Mouse (Mus musculus) kidney, adult 2 months (tissue): ENCODE results near the gene Lbr. TPM values are rescaled to one million over a fixed set of nuclear protein-coding genes. Genes with fewer than 3 reads are reported as not detected.

ENCODE experiments used
- DNase-seq: peaks from one replicate; pipeline ENCODE4 v3.0.0; 2021
- H3K27ac ChIP-seq: fragments of 200-500 bp; 2 replicates; pipeline ENCODE4 v1.5.1; 2012; ENCODE audit warnings: low read depth, low read length, control low read depth, inconsistent platforms; ENCODE audit not compliant: insufficient read depth
- H3K27me3 ChIP-seq: fragments of 200-500 bp; replicated peaks from 2 replicates; pipeline ENCODE4 v1.6.1; 2012; ENCODE audit warnings: mild to moderate bottlenecking, moderate library complexity, low read length, inconsistent platforms; ENCODE audit not compliant: control insufficient read depth, insufficient read depth
- H3K36me3 ChIP-seq: fragments of 200-500 bp; 2 replicates; pipeline ENCODE4 v1.6.1; 2012; ENCODE audit warnings: mild to moderate bottlenecking, moderate library complexity, low read length, inconsistent platforms; ENCODE audit not compliant: control insufficient read depth, insufficient read depth
- H3K4me1 ChIP-seq: fragments of 200-500 bp; 2 replicates; pipeline ENCODE4 v1.6.1; 2011; ENCODE audit warnings: low read length; ENCODE audit not compliant: control insufficient read depth, insufficient read depth
- H3K4me3 ChIP-seq: fragments of 200-500 bp; 2 replicates; pipeline ENCODE4 v1.5.1; 2011; ENCODE audit warnings: mild to moderate bottlenecking, low read depth, low read length, control low read depth; ENCODE audit not compliant: insufficient read depth
- CTCF ChIP-seq: fragments of 200-500 bp; conservative IDR thresholded peaks from 2 replicates; pipeline ENCODE4 v1.5.1; 2011; ENCODE audit warnings: low read depth, mild to moderate bottlenecking, control low read depth, low read length, moderate library complexity, mixed read lengths; ENCODE audit not compliant: insufficient read depth, insufficient read length
- POLR2A ChIP-seq: fragments of 200-500 bp; IDR thresholded peaks from one replicate; pipeline ENCODE4 v1.6.1; 2011; ENCODE audit warnings: low read depth, low read length, control low read depth
- WGBS: fragments of 180-500 bp; shearing (Covaris S2); methylation state at CpG from one replicate; pipeline ENCODE4 v1.1.7; 2018; 5-methylcytosine and 5-hydroxymethylcytosine counted together
- polyA plus RNA-seq: library from polyadenylated mRNA; depleted of rRNA; stranded (reverse); fragments of >200 nt; gene quantifications from 2 replicates; pipeline ENCODE4 v1.2.3, GENCODE M21; 2012; rRNA removed

Gene Lbr
- 11.5 and 14.5 TPM in 2 replicates for polyA plus RNA-seq

DNA sequence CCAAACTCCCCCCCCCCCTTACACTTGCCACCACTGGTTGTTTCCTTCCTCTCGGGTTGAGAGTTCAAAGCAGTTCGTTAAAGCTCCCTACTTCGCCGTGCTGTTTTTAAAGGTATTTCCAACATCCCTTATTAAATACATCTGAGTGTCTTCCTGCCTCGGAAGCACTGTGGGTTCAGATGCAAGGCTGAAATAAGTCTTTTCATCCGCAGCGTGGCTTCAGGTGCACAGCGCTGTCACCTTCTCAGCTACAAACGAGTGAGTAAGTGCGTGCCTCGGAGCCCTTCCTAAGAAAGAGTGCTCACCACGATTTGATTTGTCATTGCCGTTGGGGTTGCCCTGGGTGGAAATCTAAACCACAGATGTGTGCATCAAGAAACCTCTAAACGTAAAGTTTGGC, at the start of gene Lbr:
Gene Lbr (minus strand): TSS at position 266 of the 400 bp plus-strand sequence.
- H3K27ac ChIP-seq, result peak within 1 kb of the TSS; percentile 87
- TF ChIP-seq POLR2A (no peak), CTCF (no peak)
- peaks cover 21% of the 10 kb centered on the region; the same call in 1 of the 2 replicates for H3K4me1 ChIP-seq
- DNase-seq, result no peak
- H3K4me3 ChIP-seq, result peak within 1 kb of the TSS; percentile 86
- WGBS, result 2% methylated on average over 14 of the region's 14 CpGs
- no peaks in the 10 kb centered on the region for H3K36me3 ChIP-seq
- H3K27me3 ChIP-seq, result no peaks in the 10 kb centered on the region

DNA sequence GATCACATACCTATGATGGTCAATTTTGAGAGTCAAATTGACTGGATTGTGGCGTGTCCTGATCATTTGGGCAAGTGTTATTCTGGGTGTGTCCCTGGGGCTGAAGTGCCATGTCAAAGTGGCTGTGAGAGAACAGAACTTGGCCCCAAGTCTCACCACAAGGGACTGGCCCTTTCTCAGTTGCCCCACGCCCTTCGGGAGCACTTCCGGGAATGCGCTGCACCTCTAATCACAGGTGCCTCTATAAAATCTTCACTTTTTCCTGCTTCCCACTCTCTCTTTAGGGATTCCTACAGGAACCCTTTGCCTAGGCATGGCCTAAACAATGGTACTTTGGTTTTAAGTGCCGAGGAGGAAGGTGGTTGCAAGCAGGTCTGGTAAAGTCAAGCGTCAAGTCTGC, 46.8 kb upstream of the Lbr start:
- 90% methylated on average over 7 of the region's 7 CpGs for WGBS
- no peak for TF ChIP-seq CTCF
- no peak for TF ChIP-seq POLR2A
- Histone ChIP-seq H3K4me1 (no peaks in the 10 kb centered on the region), H3K27me3 (no peaks in the 10 kb centered on the region), H3K36me3 (no peaks in the 10 kb centered on the region), H3K4me3 (no peak overlapping the region), H3K27ac (no peak overlapping the region)
- no peak for DNase-seq

DNA sequence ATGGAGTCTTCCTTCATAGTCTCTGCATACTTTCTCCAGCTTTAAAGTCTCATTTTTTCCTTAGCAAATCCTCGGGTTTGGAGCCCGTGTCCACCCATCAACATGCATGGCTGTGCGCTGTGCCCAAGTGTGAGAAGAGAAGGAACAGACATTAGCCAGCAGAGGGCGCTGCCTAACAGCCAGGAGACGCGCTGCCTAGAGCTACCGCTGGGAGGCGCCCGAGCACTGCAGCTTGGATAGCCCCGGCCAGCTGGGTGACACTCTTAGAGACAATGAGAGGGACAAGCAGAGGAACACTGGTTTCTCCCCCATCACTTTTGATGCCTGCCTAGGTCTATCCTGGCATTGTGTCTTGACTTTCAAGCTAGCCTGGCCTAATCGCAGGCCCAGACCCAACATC, 46.0 kb upstream of the Lbr start:
- peak; percentile 86 for DNase-seq
- no peaks in the 10 kb centered on the region for H3K4me1 ChIP-seq
- H3K36me3 ChIP-seq, result no peaks in the 10 kb centered on the region
- H3K4me3 ChIP-seq, result no peak overlapping the region
- WGBS, result 4% methylated on average over 11 of the region's 11 CpGs
- H3K27me3 ChIP-seq, result no peaks in the 10 kb centered on the region
- TF ChIP-seq POLR2A (no peak), CTCF (peak; percentile 100)
- no peak overlapping the region for H3K27ac ChIP-seq

DNA sequence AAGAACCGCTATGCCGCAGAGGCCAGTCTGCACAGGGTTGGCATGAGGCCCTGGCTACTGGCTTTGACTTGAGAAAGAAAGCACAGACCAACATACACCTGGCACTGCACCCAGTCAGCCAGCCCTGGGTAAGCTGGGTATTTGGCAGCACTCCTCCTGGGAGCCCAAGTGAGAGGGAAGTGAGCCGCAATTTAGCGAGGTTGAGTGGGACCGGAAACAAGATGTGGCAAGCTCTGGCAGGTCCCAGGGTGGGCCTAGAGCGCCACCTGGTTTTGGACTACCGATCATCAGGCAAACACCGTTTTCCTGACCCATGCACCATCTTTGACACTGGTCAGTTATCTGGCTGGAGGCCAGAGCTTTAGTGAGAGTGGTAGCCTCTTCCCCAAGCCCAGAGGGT, 38.7 kb upstream of the Lbr start:
- H3K36me3 ChIP-seq, result no peaks in the 10 kb centered on the region
- no peak overlapping the region for H3K27ac ChIP-seq
- H3K4me1 ChIP-seq, result no peaks in the 10 kb centered on the region
- peak; percentile 79 for DNase-seq
- no peaks in the 10 kb centered on the region for H3K27me3 ChIP-seq
- TF ChIP-seq POLR2A (no peak), CTCF (peak; percentile 93)
- WGBS, result 29% methylated on average over 8 of the region's 8 CpGs
- H3K4me3 ChIP-seq, result no peak overlapping the region

DNA sequence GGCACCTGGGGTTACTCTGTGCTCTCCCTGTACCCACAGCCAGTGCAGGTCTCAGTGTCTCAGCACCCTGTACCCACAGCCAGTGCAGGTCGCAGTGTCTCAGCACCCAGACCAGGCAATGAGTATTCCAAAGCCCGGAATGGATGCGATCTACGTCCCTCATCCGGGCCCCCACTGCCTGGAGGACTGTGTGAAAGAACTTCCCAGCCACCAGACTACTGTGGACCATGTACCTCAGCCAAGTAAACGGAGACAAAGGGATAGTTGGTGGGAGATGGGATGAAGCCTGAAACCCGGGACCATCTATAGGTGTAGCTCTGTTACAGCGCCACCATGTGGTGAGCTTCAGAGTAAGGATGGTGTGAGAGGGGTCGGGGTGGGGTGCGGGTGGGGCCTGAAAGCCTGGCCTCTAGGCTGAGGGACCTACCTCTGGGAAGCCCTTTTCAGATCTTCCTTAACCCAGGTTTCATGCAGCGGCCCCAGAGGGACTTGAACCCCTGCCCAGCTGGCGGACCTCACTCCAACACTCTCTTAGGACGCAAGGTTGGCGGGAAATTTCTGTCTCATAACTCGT, 38.0 kb upstream of the Lbr start:
- Histone ChIP-seq H3K36me3 (no peaks in the 10 kb centered on the region), H3K27me3 (no peaks in the 10 kb centered on the region), H3K4me1 (no peaks in the 10 kb centered on the region), H3K27ac (no peak overlapping the region), H3K4me3 (no peak overlapping the region)
- WGBS, result 67% methylated on average over 15 of the region's 15 CpGs
- TF ChIP-seq POLR2A (no peak), CTCF (peak; percentile 19; the same call in 1 of the 2 replicates)
- DNase-seq, result no peak

DNA sequence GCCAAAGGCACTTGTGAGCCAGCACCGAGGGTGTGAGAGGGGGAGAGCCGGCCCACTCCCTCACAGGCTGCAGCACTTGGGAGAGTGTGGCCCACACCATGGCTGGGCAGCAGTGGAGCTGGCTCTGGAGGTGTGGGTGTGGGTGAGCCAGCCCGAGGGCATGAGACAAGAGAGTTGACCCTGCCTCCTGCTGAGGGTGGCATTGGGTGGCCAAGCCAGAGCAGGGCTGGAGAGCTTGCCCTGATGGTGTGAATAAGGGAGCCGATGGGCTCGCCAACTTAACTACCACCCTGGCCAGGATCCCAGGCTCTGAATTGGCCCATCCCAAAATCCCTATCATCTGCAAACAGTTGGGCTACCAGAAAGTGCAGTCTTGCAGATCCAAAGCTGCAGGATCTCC, 35.6 kb upstream of the Lbr start:
- H3K36me3 ChIP-seq, result no peaks in the 10 kb centered on the region
- H3K4me1 ChIP-seq, result no peaks in the 10 kb centered on the region
- no peak overlapping the region for H3K4me3 ChIP-seq
- no peaks in the 10 kb centered on the region for H3K27me3 ChIP-seq
- 72% methylated on average over 5 of the region's 5 CpGs for whole genome bisulfite sequencing
- no peak for DNase-seq
- no peak overlapping the region for H3K27ac ChIP-seq
- TF ChIP-seq CTCF, result no peak
- TF ChIP-seq POLR2A, result no peak

DNA sequence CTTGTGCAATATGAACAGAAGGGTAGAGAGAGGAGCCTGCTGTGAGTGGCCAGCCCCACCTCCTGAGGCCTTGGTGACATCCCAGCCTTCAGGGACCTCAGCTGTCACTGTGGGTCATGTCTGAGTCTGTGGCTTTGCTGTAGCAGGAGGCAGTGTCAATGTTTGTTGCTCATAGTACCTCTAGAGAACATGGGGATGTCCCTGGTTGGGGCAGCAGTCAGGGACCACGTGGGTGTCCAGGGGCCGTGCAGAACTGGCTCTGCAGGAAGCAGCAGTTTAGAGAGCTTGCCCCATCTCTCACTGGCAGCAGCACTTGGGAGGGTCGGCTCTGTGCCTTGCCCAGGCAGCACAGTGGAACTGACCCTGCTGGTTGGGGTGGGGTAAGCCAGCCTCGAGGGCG, 34.2 kb upstream of the Lbr start:
- no peaks in the 10 kb centered on the region for H3K4me1 ChIP-seq
- no peaks in the 10 kb centered on the region for H3K36me3 ChIP-seq
- 51% methylated on average over 5 of the region's 5 CpGs for WGBS
- no peak for DNase-seq
- no peaks in the 10 kb centered on the region for H3K27me3 ChIP-seq
- H3K27ac ChIP-seq, result no peak overlapping the region
- TF ChIP-seq POLR2A (no peak), CTCF (no peak)
- no peak overlapping the region for H3K4me3 ChIP-seq

DNA sequence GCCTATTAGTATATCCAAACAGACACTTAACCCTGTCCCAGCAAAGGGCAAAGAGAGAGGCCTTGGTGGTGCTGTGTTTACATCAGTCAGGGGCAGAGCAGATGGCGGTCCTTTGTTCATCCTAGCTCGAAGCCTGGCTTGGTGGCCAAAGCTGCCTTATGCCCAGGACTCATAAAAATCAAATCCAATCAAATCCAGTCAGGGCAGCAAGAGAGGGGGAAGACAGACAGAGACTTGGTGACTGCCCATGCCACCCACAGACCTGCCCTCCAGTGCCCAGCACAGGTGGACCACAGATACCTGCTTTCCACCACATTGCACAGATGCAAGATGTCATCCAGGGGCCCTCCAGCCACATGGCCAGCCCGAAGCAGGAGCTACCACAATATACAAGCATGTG, 33.8 kb upstream of the Lbr start:
- 85% methylated on average over 3 of the region's 3 CpGs for WGBS
- no peak overlapping the region for H3K27ac ChIP-seq
- TF ChIP-seq POLR2A, result no peak
- H3K36me3 ChIP-seq, result no peaks in the 10 kb centered on the region
- H3K4me1 ChIP-seq, result no peaks in the 10 kb centered on the region
- no peak overlapping the region for H3K4me3 ChIP-seq
- DNase-seq, result no peak
- no peaks in the 10 kb centered on the region for H3K27me3 ChIP-seq
